Mouse (Mus musculus) heart, postnatal 0 days (tissue): ENCODE data around the gene Parp16.

Experiments
- CTCF ChIP-seq: IDR thresholded peaks from 2 replicates; pipeline ENCODE4 v1.5.1; 2016; ENCODE audit warnings: antibody characterized with exemption, control low read depth, low read depth
- EP300 ChIP-seq: IDR thresholded peaks from 2 replicates; pipeline ENCODE4 v1.6.1; 2016; ENCODE audit warnings: antibody characterized with exemption, low read depth

GRCm38 (mm10) chr9:65175939-65176871 lies 18.9 kb upstream of the Parp16 start:
- TF ChIP-seq EP300 = no peak
- TF ChIP-seq CTCF = no peak
